Mouse (Mus musculus) yolk sac, embryonic 10.5 days (tissue): ENCODE measurements around the gene Cd244a.

Source experiments
- DNase-seq: peaks from one replicate; pipeline ENCODE4 v3.0.0-alpha.2; 2017; ENCODE audit warnings: low spot score

Cd244a gene

DNA sequence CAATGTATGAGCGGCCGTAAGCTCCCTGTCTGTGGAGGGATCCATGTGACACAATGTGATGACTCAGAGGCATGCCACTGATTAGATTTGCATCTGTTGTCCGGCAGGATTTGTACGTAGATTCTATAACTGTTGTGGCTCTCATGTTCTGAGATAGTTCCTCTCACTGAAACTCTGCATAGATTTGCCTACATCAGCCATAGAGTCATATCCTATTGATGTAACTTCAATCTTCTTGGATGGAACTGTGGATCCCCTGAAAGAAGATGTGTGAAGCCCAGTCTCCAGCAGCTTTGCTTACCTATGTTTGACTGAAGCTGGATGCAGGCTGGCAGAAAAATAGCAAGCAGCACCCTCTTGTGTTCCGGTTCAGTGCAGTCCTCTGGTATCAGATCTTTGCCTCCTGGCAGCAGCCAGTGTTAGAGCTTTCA, 99.6 kb downstream of the Cd244a start:
- no peak for DNase-seq
